Mouse (Mus musculus) urinary bladder, adult 2 months (tissue): ENCODE measurements at regions not wholly inside any gene's neighbourhood (a gene's known extent, or its start where the extent isn't known, plus 50 kb on each side); places are given as distances from the start of the nearest gene placed in this dataset.

Experiments used
- DNase-seq: peaks from one replicate; pipeline ENCODE4 v3.0.0; 2022; ENCODE audit warnings: low spot score

DNA sequence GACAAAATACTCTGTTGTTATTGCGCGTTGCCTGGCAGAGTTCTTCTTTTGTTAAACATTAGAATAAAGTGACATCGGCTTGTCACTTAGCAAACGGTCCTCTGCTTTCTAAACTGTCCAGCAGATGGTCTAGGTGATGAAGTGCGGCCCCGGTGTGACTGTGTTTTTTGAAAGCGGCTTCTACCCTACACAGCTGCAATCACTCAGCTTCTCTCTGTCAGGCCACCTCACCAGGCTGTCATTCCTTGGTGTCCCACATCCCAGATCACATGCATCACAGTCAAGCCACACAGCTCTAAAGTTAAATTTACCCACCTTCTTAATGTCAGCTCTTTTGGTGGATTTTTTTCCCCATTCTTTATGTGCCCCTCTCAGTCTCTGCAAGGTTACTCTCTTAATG is 282.0 kb upstream of the Kif2a start:
- DNase-seq: no peak

DNA sequence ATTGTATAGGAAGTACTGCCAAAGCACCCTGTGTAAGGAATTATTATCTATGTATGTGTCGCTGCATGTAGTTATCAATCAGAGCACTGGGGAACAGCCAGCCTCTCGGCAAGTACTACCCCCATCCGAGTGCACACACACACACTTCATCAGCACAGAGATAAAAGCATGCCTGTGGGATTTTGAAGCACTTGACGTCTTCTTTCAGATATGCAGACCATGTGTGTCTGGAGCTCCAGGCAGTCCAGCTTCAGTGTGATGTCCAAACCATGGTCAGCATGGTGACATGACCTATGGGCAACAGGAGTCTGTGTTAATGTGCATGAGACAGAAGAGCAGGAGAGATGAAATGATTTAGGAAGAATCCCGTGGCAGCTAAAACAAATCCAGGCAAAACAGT is 281.4 kb upstream of the Kif2a start:
- no peak for DNase-seq

DNA sequence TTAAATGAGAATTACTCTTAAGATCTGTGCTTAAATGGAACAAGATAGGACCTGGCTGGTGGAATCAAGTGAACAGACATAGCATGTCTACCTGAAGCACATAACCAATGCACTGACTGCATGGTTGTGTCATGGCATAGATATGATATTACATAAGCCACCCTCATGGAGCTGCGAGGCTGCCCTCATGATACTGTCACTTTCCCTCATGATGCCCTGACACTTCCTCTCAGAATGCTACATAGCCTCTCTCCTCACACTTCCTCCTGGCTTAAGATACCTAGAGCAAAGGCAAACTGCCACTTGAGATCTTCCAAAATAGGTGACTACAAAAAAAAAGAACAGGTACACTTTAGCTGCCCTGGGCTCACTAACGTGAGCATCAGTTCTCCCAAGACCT is 278.9 kb upstream of the Kif2a start:
- DNase-seq: no peak

DNA sequence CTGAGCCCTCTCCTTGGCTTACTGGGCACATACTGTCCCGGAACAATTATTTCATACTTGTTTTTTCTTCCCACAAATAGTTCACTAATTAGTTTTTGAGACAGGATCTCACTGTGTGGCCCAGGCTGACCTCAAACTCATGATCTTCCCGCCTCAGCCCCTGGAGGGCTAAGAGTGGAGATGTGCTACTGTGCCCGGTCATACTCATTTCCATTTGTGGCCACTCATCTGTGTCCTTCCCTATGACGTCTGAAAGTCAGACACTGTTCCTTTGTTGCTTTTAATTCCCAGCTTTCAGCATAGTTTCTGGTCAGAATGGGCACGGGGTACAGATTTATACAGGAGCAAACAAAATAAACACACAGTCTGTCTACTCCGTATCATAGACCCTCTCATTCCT is 242.7 kb upstream of the Kif2a start:
- DNase-seq: no peak

DNA sequence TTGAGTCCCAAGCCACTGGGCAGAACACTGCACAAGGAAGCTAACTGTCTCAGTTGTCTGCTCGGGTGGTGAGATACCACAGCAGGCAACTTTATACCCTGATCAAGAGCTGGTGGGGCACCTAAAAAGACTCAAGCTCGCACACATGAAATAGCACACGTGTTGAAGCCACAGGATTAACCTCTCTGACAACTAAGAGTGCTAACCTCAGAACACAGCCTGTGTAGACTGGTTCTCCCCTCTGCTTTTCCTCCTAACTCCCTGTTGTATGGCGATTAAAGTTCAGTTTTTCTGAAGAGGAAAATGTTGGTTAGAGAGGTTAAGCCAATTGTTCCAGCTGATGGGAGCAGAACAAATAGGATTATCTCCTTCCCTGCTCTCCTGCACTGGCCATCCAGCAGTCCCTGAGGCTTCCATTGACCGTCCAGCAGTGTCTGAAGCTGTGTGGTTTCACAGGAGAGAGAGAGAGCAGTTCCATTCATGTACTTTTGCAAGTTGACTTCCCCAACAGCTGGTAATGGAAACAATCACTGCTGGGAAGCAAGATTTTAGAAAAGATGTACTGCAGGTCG is 239.6 kb upstream of the Kif2a start:
- DNase-seq: no peak

DNA sequence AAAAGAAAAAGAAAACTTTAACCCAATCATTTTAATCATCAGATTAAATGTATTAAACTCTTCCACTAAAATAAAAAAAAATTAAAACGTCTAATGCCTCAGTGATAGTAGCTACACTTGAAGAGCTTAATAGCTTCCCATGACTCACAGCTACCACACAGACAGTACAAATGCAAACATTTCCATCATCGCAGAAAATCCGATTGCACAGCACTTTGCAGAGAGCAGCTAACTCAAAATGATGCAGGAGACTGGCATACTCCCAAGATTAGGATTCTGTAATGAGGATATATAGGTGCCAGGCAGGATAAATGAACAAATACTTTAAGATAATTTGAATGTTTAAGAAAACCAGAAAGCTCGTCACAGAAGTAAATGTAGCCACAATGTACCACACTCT is 238.3 kb upstream of the Kif2a start:
- no peak for DNase-seq

DNA sequence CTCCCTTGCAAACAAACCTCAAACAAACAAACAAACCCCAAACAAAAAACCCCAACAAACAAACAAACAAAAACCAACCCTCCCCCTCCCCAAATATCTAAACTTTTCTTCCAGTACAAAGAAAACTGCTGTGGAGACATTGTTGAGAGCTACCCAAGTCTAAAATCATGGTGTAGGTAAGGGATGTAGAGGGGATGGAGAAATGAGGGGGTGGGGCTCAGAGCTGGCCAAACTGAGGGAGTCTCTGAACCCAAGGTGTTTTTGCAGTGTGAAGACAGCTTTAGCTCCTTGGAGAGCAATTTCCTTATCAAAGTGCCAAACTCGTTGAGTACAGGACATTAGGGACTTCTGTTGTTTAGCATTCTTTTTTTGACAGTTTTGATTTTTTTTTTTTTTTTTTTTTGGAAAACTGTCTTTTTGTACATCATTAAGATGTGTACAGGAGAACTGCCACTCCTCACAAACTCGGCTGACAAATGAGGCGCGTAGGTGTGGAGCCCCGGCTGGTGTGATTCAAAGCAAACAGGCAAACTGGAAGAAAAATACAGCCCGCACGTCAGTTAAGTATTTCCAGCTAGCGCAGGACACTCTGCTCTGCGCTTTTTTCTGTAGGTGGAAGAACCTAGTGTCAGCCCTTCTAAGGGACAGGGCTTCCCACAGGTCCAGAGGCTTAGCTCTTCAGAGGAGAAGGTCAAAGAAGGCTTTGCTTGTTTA is 226.0 kb upstream of the Kif2a start:
- DNase-seq: no peak

DNA sequence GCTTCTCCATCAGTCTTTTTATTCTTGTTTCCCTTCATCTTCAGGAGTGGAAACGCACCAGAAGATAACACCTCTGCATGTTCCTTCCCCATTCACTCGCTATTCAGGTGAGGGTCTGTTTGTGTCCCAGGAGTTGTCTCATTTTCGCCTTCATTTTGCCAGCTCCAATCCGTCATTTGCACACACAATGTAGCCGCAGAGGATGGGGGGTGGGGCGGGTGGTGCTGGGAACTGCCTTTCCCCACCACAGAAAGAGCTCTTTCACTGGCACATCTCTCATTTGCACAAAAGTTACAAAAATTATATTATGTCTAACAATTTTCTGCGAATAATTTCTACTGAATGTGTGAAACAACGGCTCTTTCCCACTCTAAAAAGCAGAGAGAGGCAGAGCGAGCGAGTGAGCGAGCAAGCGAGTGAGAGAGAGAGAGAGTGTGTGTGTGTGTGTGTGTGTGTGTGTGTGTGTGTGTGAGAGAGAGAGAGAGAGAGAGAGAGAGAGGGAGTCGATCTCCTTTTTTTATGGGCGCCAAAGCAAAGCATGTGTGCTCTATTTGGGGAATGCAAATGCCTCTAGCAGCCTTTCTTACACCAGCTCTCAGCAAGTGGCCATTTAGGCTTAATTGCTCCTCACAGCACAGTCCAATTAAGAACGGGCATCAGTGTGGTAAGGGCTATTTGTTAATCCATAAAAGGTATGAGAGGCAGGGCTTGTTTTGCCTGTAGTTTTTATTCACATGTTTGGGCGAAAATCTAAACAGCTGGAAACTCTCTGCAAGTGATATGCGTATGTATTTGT is 225.2 kb upstream of the Kif2a start:
- no peak for DNase-seq

DNA sequence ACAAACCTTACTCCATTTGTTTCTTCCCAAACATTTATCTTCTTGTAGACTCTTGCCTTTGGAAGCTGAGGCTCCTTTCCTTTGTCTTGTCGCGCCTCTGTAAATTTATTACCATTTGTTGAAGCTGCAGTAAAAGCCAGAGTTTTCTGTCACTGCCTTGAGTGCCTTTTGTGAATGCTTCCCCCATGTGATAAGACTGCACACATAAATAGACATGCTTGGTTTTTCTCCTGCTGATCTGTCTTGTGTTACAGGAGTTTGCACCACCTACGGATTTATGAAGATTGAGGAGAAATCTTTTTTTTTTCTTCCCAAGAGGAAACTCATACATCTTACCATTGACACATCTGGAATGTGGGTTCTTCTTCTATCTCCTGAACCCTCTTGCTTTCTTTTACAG is 222.2 kb upstream of the Kif2a start:
- no peak for DNase-seq

DNA sequence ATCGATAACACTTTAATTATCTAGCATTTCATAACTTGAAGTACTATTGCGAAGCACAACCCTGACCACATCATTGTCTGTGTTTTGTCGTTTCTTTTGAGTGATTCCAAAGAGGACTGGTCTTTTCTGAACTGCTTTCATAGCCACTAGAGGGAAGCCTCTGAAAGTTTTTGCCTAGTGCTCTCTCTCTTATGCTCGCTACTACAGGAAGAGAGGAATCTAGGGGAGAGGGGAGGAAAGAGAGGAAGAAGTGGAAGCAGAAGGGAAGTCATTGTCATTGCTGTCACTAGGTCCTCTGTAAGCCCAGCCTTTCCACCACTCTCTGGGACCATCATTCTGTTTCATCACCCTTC is 217.1 kb upstream of the Kif2a start:
- no peak for DNase-seq

DNA sequence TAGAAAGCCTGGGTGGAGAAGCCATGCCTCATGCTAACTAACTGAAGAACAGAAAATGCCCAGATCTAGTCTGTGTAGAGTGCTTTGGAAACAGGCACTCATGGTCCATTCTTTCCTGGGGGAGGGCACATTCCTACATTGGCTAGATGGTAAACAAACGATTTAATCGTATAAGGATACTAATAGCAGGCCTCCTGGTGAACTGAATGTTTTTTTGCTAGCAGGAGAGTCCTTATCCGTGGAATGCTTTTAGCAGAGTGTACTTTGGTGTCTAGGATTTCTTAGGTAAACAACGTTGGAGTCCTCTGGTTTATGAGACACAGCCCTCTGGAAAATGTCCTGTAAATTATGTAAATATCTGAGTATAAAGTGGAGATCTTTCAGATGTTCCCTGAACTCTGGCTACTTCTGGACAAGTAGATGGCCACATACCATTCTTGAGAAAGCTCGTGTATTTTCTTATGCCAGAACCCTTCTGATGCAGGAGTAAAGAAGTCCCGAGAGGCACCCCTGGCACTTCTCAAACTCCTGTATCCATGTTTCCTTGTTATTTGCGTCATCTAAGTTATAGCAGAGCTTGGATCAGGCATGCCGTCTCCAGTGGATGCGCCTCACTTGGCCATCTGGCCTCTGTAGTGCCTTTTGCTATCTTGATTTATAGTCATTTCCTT is 216.6 kb upstream of the Kif2a start:
- DNase-seq: no peak

DNA sequence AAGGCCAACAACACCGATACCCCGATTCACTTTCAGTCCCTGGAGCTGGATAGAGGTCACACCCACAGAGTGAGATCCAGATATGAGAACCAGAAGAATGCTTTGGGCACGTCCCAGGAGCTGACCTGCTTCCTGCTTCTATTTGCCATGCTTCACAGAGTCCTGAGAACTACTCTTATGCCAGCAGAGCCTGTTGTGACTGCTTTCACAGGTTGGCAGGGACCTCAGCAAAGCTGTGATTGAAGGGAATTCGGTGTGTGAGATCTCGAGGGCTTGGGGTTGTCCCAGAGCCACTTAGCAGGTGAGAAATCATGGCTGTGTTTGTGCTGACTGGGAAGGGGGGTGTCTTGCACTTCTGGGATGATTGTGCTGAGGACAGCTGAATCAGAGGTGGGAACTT is 197.5 kb upstream of the Kif2a start:
- no peak for DNase-seq

DNA sequence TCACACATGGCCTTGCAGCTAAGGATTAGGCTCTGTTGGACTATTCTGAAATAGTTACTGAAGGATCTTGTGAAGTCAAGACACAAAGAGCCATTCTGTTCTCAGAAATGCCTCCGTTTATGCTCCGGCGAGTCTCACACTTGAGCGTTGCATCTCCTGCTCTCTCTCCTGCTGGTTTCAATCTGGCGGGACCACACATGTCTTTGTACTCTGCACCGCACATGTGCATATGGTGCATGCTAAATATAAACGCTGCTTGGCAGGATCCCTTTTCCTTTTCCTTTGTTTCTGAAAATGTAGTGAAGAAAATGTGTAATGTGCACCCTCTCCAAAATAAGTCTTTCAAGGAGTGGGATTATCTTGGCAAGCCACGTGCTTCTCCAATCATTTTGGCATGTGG is 196.4 kb upstream of the Kif2a start:
- no peak for DNase-seq

DNA sequence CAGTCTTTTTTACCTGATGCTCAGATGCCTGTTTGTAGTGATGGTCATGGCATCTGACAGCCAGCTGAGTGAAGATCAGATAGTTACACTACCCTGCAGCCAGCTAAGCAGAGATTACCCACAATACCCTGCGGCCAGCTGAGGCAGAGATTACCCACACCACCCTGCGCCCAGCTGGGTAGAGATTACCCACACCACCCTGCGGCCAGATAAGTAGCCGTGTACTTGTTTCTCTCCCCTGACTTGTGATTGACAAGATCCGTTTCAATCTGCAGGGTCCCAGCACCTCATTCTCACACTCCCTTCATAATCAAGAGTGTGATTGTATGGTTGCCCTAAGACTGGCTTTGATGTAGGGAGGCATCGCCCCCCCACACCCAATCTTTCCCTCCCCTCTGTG is 195.9 kb upstream of the Kif2a start:
- no peak for DNase-seq

DNA sequence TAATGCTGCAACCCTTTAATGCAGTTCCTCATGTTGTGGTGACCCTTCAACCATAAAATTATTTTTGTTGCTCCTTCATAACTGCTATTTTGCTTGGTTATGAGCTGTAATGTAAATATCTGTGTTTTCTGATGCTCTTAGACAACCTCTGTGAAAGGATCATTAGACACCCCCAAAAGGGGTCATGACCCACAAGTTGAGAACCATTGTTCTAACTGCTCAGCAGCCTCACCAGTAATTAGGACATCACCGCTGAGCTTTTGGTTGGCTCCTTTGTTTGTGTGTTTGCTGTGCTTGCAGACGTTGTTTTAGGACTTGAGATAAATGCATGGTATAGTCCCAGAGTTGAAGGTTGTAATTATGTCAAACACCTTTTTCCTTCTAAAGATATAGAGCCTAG is 191.4 kb upstream of the Kif2a start:
- no peak for DNase-seq

DNA sequence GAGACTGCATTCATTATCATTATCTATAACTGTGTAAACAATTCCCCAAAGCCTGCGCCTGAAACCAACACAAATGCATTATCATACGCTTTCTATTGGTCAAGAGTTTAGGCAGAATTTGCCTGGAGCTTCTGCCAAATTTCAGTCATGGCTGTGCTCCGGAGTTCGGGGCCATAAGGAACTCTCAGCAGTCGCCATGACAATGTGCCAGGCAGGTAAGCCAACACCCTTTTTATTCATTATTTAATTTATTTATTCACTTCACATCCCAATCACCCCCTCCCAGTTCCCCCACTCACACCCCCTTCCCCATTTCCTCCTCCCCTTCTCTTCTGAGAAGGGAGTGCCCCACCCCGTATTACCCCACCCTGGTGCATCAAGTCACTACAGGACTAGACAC is 188.8 kb upstream of the Kif2a start:
- no peak for DNase-seq

DNA sequence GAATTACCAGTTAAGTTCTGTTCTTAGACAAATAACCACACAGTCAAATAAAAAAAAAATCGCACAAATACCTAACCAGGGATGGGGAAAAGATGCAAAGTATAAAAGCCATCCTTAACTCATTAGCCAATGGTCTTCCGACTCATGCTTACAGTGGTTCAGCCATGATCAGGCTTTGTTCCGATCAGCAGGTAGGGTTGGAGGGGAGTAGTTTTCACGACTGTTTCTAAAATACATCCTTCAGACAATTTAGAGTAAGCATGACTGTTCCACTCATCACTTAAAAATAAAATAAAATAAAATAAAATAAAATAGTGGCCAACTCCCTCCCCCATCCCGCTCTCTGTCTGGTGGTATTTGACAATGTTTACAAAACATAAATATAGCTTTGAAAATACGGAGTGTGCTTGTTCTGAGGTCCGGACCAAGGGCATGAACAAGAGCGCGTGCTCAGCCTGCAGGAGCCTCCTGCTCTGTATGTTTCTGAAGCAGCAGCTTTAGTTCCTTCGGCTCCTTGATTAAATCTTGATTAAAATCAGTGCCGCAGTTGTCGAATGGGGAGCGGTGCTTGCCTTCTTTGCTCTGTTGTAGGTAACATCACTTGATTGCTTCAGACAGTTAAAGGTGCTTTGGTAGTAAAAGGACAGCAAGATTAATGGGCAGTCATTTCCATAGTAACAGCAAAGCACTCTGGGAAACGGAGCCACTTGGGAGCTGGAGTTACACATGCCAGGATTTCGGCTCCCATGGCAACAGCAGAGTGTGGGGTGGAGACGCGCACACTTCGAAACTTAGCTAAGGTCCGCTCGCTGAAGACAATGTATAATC is 185.6 kb upstream of the Kif2a start:
- no peak for DNase-seq

DNA sequence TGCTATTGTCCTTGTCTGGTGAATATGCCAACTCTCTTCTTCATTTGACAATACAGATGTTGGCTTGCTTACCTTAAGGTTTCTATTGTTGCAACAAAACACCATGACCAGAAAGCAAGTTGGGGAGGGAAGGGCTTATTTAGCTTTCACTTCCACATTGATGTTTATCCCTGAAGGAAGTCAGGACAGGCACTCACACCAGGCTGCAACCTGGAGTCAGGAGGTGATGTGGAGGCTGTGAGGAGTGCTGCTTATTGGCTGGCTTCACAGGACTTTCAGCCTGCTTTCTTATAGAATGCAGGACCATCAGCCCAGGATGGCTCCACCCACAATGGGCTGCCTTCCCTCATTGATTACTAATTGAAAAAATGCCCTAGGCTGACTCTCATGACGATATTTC is 177.9 kb upstream of the Kif2a start:
- DNase-seq: no peak

DNA sequence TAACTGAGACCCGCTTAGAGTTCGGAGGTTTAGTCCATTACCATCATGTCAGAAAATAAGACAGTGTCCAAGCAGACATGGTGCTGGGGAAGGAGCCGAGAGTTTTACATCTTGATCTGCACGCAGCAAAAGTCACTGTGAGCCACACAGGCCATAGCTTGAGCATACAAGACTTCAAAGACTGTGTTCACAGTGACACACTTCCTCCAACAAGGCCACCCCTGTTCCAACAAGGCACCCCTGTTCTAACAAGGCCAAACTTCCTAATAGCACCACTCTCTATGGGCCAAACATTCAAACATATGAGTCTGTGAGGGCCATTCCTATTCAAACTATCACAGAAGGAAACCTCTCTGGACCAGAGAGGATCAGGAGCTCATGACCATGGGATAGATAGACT is 171.5 kb upstream of the Kif2a start:
- DNase-seq: no peak

DNA sequence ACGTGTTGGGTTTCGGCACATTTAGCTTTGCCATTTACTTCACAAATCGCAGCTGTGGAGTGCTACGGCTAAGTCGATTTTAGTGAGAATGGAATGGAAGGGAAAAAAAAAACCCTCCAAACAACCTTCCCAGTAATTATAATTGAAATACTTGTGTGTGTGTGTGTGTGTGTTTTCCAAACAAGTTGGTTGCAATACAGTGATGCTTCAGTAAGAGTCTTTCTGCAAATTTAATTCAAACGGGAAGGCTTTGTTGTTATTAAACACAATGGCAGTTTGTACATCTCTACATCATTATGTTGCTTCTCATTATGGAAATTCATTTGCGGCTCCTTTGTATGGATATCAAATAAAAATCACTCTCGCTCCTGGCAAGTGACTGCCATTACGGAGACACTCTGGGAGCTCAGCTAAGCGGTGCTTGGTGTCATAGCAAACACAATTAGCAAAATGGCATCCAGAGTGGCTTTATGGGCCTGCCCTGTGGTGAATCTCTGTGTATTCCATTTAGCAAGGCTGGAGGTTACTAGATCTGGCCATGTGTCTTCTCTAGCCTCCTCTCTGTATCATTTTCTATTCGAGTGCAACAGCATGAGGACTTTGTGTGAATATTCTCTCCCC is 165.4 kb upstream of the Kif2a start:
- no peak for DNase-seq

DNA sequence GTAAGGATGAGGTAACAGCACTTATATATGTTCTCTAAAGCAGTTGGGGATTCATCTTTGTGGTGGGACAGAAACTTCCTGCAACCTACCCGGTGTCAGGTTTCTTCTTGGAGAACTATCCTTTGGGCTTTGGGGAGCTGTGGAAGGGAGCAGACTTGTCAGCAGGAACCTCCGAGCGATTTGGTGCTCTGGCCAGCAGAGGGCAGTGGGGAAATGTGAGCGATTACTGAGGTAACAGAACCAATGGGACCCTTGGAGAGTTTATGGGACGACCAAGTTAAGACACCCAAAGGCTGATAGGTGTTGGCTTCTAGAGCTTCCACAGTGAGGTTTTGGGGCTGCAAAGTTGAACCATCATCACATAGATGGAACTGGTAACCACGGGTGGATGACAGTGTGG is 160.6 kb upstream of the Kif2a start:
- peak; percentile 23 for DNase-seq

DNA sequence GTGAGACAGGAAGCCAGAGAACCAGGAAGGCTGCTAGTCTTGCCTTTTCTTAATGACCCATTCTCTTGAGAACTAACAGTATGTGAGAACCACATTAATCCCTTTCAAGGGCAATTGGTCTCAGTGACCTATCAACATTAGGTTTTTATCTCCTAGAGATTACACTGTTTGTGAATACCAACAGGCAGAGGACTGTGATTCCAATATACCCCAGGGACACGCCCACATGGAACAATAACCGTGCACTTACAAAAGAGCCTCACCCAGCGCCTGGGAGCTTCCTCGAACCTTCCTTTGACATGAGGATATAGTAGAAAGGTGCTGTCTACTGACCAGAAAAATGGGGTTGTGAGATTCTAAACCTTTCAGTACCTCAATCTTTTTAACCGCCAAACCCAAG is 157.6 kb upstream of the Kif2a start:
- no peak for DNase-seq
